Mouse (Mus musculus): Measurements from ENCODE around the gene Fcgr2b.

DNA sequence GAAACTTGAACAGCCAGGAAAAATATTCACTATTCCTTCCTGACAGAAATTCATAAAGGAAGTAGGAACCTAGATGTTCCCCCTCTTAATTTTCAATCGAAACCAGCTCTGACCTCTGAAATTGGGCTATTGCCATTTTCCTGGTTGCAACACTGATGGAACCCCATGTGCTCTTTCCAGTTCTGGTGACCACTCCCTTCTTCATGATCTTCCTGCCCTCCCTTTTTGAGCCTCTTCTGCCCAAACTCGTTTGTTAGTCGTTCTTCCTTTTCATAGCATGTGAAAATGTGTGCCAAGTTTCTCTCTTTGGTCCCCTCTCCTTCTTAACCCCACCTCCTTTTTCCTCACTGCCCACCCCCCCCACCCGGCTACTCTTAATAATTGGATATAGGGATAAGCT lies 35.4 kb upstream of the Fcgr2b start:
- TF ChIP-seq CTCF (conservative IDR thresholded peaks at IDR 0.05; ENCODE audit: low read length) (no peak), POU5F1 (IDR thresholded peaks at IDR 0.05; ENCODE audit: borderline replicate concordance, low read length) (no peak), NANOG (IDR thresholded peaks at IDR 0.05; ENCODE audit: borderline replicate concordance, low read length) (no peak)
